Mouse (Mus musculus): ENCODE measurements around the gene Tns1. TPM values are rescaled to one million over a fixed set of nuclear protein-coding genes. Genes with fewer than 3 reads are reported as not detected.

Gene Tns1
- total and polyA plus RNA-seq, 3 experiments, result 0.11 TPM; not detected in 2

GRCm38 (mm10) chr1:74084752-74085151 is 39.5 kb downstream of the Tns1 start:
- no peak overlapping the region for H3K27ac ChIP-seq (ENCODE audit: control insufficient read depth, low read depth, low read length)
- TF ChIP-seq NELFE (IDR thresholded peaks at IDR 0.05; ENCODE audit: low read depth, low read length), result no peak
- no peak for TF ChIP-seq ETS1 (IDR thresholded peaks at IDR 0.05; ENCODE audit: low read depth, low read length)
- no peak for TF ChIP-seq MYC (IDR thresholded peaks at IDR 0.05; ENCODE audit: low read depth, low read length)
- TF ChIP-seq ZNF384 (IDR thresholded peaks at IDR 0.05; ENCODE audit: low read depth, low read length), result no peak
- no peak for TF ChIP-seq KAT2A (conservative IDR thresholded peaks at IDR 0.05; ENCODE audit: low read depth, low read length)
- no peak for TF ChIP-seq ZKSCAN1 (IDR thresholded peaks at IDR 0.05; ENCODE audit: low read depth, low read length)
- TF ChIP-seq UBTF (IDR thresholded peaks at IDR 0.05; ENCODE audit: borderline replicate concordance, insufficient read depth, low read depth, low read length), result no peak
- no peak for TF ChIP-seq JUND (IDR thresholded peaks at IDR 0.05; ENCODE audit: low read depth, low read length)
- TF ChIP-seq POLR2A (IDR thresholded peaks at IDR 0.05; ENCODE audit: control insufficient read depth in 1 of 2, insufficient read depth in 1 of 2, low read depth in 1 of 2, low read length in 2 of 2, poor library complexity in 1 of 2), result no peak
- no peak for TF ChIP-seq MAZ (IDR thresholded peaks at IDR 0.05; ENCODE audit: low read depth, low read length)
- TF ChIP-seq ZMIZ1 (IDR thresholded peaks at IDR 0.05; ENCODE audit: low read depth, low read length), result no peak
- TF ChIP-seq RAD21 (IDR thresholded peaks at IDR 0.05; ENCODE audit: low read depth, low read length), result no peak
- no peak for TF ChIP-seq CTCF (IDR thresholded peaks at IDR 0.05 in 2 of 3, conservative IDR thresholded peaks at IDR 0.05 in 1 of 3; ENCODE audit: control insufficient read depth in 1 of 3, insufficient read depth in 1 of 3, low read depth in 2 of 3, low read length in 3 of 3, poor library complexity in 1 of 3, severe bottlenecking in 1 of 3)
- TF ChIP-seq CHD2 (IDR thresholded peaks at IDR 0.05; ENCODE audit: low read length), result no peak
- TF ChIP-seq GABPA (IDR thresholded peaks at IDR 0.05; ENCODE audit: low read depth, low read length), result no peak
- TF ChIP-seq SMC3 (IDR thresholded peaks at IDR 0.05; ENCODE audit: low read depth, low read length), result no peak
- TF ChIP-seq MYB (IDR thresholded peaks at IDR 0.05; ENCODE audit: low read depth, low read length), result no peak
- H3K4me1 ChIP-seq (ENCODE audit: control insufficient read depth in 1 of 2, insufficient read depth in 2 of 2, low read length in 2 of 2), result no peaks in the 10 kb centered on the region
- no peak overlapping the region for H3K9ac ChIP-seq (ENCODE audit: control insufficient read depth, low read depth, low read length, poor library complexity, severe bottlenecking)
- no peaks in the 10 kb centered on the region for H3K36me3 ChIP-seq (ENCODE audit: control insufficient read depth in 1 of 2, insufficient read depth in 2 of 2, low read length in 2 of 2)
- H3K4me3 ChIP-seq (ENCODE audit: control insufficient read depth in 1 of 2, insufficient read depth in 1 of 2, low read depth in 2 of 2, low read length in 2 of 2), result no peak overlapping the region
- no peak for DNase-seq (ENCODE audit: low read depth, low spot score)
- no peaks in the 10 kb centered on the region for H3K79me2 ChIP-seq (ENCODE audit: control insufficient read depth, insufficient read depth, low read length, poor library complexity)
- no peaks in the 10 kb centered on the region; a peak in 1 of 4 replicates for H3K27me3 ChIP-seq (ENCODE audit: control insufficient read depth in 1 of 2, insufficient read depth in 2 of 2, low read length in 2 of 2)
- H3K9me3 ChIP-seq (replicated peaks; ENCODE audit: insufficient read depth, low read length), result no peaks in the 10 kb centered on the region

- H3K9ac ChIP-seq (ENCODE audit: control insufficient read depth, low read depth, low read length, poor library complexity, severe bottlenecking), result no peak overlapping the region
- no peaks in the 10 kb centered on the region for H3K9me3 ChIP-seq (replicated peaks; ENCODE audit: insufficient read depth, low read length)
- no peaks in the 10 kb centered on the region for H3K36me3 ChIP-seq (ENCODE audit: control insufficient read depth in 1 of 2, insufficient read depth in 2 of 2, low read length in 2 of 2)
- TF ChIP-seq TAL1 (IDR thresholded peaks at IDR 0.05; ENCODE audit: low read length), result no peak
- no peak for TF ChIP-seq JUND (IDR thresholded peaks at IDR 0.05; ENCODE audit: low read depth, low read length)
- no peak for TF ChIP-seq ELF1 (IDR thresholded peaks at IDR 0.05; ENCODE audit: low read depth, low read length)
- no peak for TF ChIP-seq RAD21 (IDR thresholded peaks at IDR 0.05; ENCODE audit: low read depth, low read length)
- TF ChIP-seq USF2 (IDR thresholded peaks at IDR 0.05; ENCODE audit: borderline replicate concordance in 1 of 2, insufficient read depth in 1 of 2, low read depth in 1 of 2, low read length in 2 of 2), result no peak
- TF ChIP-seq SMC3 (IDR thresholded peaks at IDR 0.05; ENCODE audit: low read depth, low read length), result no peak
- no peak for TF ChIP-seq MYB (IDR thresholded peaks at IDR 0.05; ENCODE audit: low read depth, low read length)
- no peak for TF ChIP-seq ZMIZ1 (IDR thresholded peaks at IDR 0.05; ENCODE audit: low read depth, low read length)
- TF ChIP-seq HCFC1 (IDR thresholded peaks at IDR 0.05; ENCODE audit: low read depth, low read length), result no peak
- TF ChIP-seq MAZ (IDR thresholded peaks at IDR 0.05; ENCODE audit: low read depth, low read length), result no peak
- no peak for TF ChIP-seq MXI1 (IDR thresholded peaks at IDR 0.05; ENCODE audit: low read depth, low read length)
- TF ChIP-seq NELFE (IDR thresholded peaks at IDR 0.05; ENCODE audit: low read depth, low read length), result no peak
- no peak for TF ChIP-seq ZKSCAN1 (IDR thresholded peaks at IDR 0.05; ENCODE audit: low read depth, low read length)
- H3K79me2 ChIP-seq (ENCODE audit: control insufficient read depth, insufficient read depth, low read length, poor library complexity), result no peaks in the 10 kb centered on the region
- no peaks in the 10 kb centered on the region for H3K4me1 ChIP-seq (ENCODE audit: control insufficient read depth in 1 of 2, insufficient read depth in 2 of 2, low read length in 2 of 2)
- DNase-seq (ENCODE audit: low read depth, low spot score), result no peak
- no peak overlapping the region for H3K4me3 ChIP-seq (ENCODE audit: control insufficient read depth in 1 of 2, insufficient read depth in 1 of 2, low read depth in 2 of 2, low read length in 2 of 2)
- no peaks in the 10 kb centered on the region; a peak in 1 of 4 replicates for H3K27me3 ChIP-seq (ENCODE audit: control insufficient read depth in 1 of 2, insufficient read depth in 2 of 2, low read length in 2 of 2)
- no peak overlapping the region for H3K27ac ChIP-seq (ENCODE audit: control insufficient read depth, low read depth, low read length)
Measured at GRCm38 (mm10) chr1:74084065-74084705, 40.1 kb downstream of the Tns1 start.
